Mouse (Mus musculus) urinary bladder, adult 18-20 months (tissue): ENCODE data around the gene Syne2.
A peak's percentile ranks its signal among the peaks of the same experiment; 100 is the strongest.
"Not testable (repeated sequence)": the region's sequence is repeated elsewhere in the genome, so short reads cannot be mapped to it uniquely, and the experiment has no call there.

Experiments
- DNase-seq, 2 experiments: peaks; one replicate each; pipeline ENCODE4 v3.0.0; 2022; ENCODE audit warnings: low spot score in 2 of 2, mixed read lengths in 2 of 2

Gene Syne2

GRCm38 (mm10) chr12:75817959-75818452 is at the start of gene Syne2:
TSS of gene Syne2 (plus strand) at chr12:75818134.
- DNase-seq = peak; percentile 79 to 86

- no peak for DNase-seq
Observed at GRCm38 (mm10) chr12:75771410-75771809, 46.5 kb upstream of the Syne2 start.

GRCm38 (mm10) chr12:75772424-75773034 is 45.4 kb upstream of the Syne2 start:
- DNase-seq = peak; percentile 11 to 51

GRCm38 (mm10) chr12:75781445-75781844 is 36.5 kb upstream of the Syne2 start:
- DNase-seq = no peak

GRCm38 (mm10) chr12:75781995-75782394 is 35.9 kb upstream of the Syne2 start:
- DNase-seq = no peak

GRCm38 (mm10) chr12:75784271-75784751 is 33.6 kb upstream of the Syne2 start:
- no peak for DNase-seq

- DNase-seq = not testable (repeated sequence)
Observed at GRCm38 (mm10) chr12:75786681-75787080, 31.3 kb upstream of the Syne2 start.

GRCm38 (mm10) chr12:75789451-75789850 is 28.5 kb upstream of the Syne2 start:
- DNase-seq = no peak

GRCm38 (mm10) chr12:75794527-75794926 is 23.4 kb upstream of the Syne2 start:
- no peak for DNase-seq

GRCm38 (mm10) chr12:75796510-75796909 is 21.4 kb upstream of the Syne2 start:
- no peak for DNase-seq

- no peak for DNase-seq
Observed at GRCm38 (mm10) chr12:75806281-75806680, 11.7 kb upstream of the Syne2 start.

- no peak for DNase-seq
Observed at GRCm38 (mm10) chr12:75813766-75814165, 4.2 kb upstream of the Syne2 start.

GRCm38 (mm10) chr12:75814551-75814950 is 3.4 kb upstream of the Syne2 start:
- DNase-seq = no peak

GRCm38 (mm10) chr12:75816981-75817856 is 715 bp upstream of the Syne2 start:
- no peak for DNase-seq

- DNase-seq = peak; percentile 53 to 78
Observed at GRCm38 (mm10) chr12:75818453-75819434, 810 bp downstream of the Syne2 start.

- DNase-seq = no peak
Observed at GRCm38 (mm10) chr12:75819481-75819880, 1.5 kb downstream of the Syne2 start.

- DNase-seq = no peak
Observed at GRCm38 (mm10) chr12:75820216-75820615, 2.3 kb downstream of the Syne2 start.

- no peak for DNase-seq
Observed at GRCm38 (mm10) chr12:75822122-75822521, 4.2 kb downstream of the Syne2 start.

- DNase-seq = no peak
Observed at GRCm38 (mm10) chr12:75823475-75823874, 5.5 kb downstream of the Syne2 start.

- DNase-seq = no peak
Observed at GRCm38 (mm10) chr12:75825458-75825857, 7.5 kb downstream of the Syne2 start.

- no peak for DNase-seq
Observed at GRCm38 (mm10) chr12:75826699-75827353, 8.9 kb downstream of the Syne2 start.
